Mouse (Mus musculus) small intestine, adult 2 months (tissue): ENCODE measurements around the gene Zfp275. TPM values are rescaled to one million over a fixed set of nuclear protein-coding genes. Genes with fewer than 3 reads are reported as not detected.
"Not testable (repeated sequence)": the region's sequence is repeated elsewhere in the genome, so short reads cannot be mapped to it uniquely, and the experiment has no call there.

Experiments used
- H3K27ac ChIP-seq: fragments of 200-500 bp; 2 replicates; pipeline ENCODE4 v1.5.1; 2012; ENCODE audit warnings: low read depth, low read length, control low read depth, inconsistent platforms; ENCODE audit not compliant: insufficient read depth
- H3K27me3 ChIP-seq: fragments of 200-500 bp; 2 replicates; pipeline ENCODE4 v1.6.1; 2012; ENCODE audit warnings: mild to moderate bottlenecking, moderate library complexity, low read length, inconsistent platforms; ENCODE audit not compliant: control insufficient read depth, insufficient read depth
- H3K36me3 ChIP-seq: fragments of 200-500 bp; 2 replicates; pipeline ENCODE4 v1.6.1; 2012; ENCODE audit warnings: mild to moderate bottlenecking, low read length, control low read depth, inconsistent platforms; ENCODE audit not compliant: control insufficient read depth, insufficient read depth
- H3K4me1 ChIP-seq: fragments of 200-500 bp; 2 replicates; pipeline ENCODE4 v1.6.1; 2012; ENCODE audit warnings: low read length, inconsistent platforms, mixed read lengths; ENCODE audit not compliant: control insufficient read depth, insufficient read depth, insufficient read length
- H3K4me3 ChIP-seq: fragments of 200-500 bp; 2 replicates; pipeline ENCODE4 v1.5.1; 2012; ENCODE audit warnings: low read depth, mild to moderate bottlenecking, control low read depth, inconsistent platforms, low read length, moderate library complexity
- CTCF ChIP-seq: fragments of 200-500 bp; IDR thresholded peaks from 2 replicates; pipeline ENCODE4 v1.5.1; 2012; ENCODE audit warnings: low read depth, mild to moderate bottlenecking, control low read depth, inconsistent platforms, low read length, moderate library complexity, mixed read lengths; ENCODE audit not compliant: insufficient replicate concordance, insufficient read length; ENCODE audit errors: extremely low read depth
- POLR2A ChIP-seq: fragments of 200-500 bp; IDR thresholded peaks from 2 replicates; pipeline ENCODE4 v1.6.1; 2012; ENCODE audit warnings: low read depth, mild to moderate bottlenecking, control low read depth, inconsistent platforms, low read length, moderate library complexity
- WGBS: fragments of 180-500 bp; shearing (Covaris S2); methylation state at CpG from one replicate; pipeline ENCODE4 v1.1.7; 2018; 5-methylcytosine and 5-hydroxymethylcytosine counted together
- polyA plus RNA-seq: library from polyadenylated mRNA; depleted of rRNA; stranded (reverse); fragments of >200 nt; gene quantifications from 2 replicates; pipeline ENCODE4 v1.2.3, GENCODE M21; 2012; rRNA removed

Zfp275 gene
- polyA plus RNA-seq, 1 experiment = 2.1 TPM

GRCm38 (mm10) chrX:73363291-73363690, 20.9 kb downstream of the Zfp275 start:
- Histone ChIP-seq H3K27me3 (no peaks in the 10 kb centered on the region), H3K27ac (no peak overlapping the region), H3K36me3 (no peaks in the 10 kb centered on the region), H3K4me1 (no peaks in the 10 kb centered on the region), H3K4me3 (no peak overlapping the region)
- TF ChIP-seq CTCF (no peak), POLR2A (no peak)

GRCm38 (mm10) chrX:73384419-73384818, 42.0 kb downstream of the Zfp275 start:
- TF ChIP-seq POLR2A (no peak), CTCF (no peak)
- H3K4me3 ChIP-seq = no peak overlapping the region
- no peaks in the 10 kb centered on the region for H3K4me1 ChIP-seq
- 52% methylated on average over 6 of the region's 6 CpGs for WGBS
- no peaks in the 10 kb centered on the region for H3K36me3 ChIP-seq
- H3K27ac ChIP-seq = no peak overlapping the region
- H3K27me3 ChIP-seq = no peaks in the 10 kb centered on the region

- Histone ChIP-seq H3K4me1 (no peaks in the 10 kb centered on the region), H3K27ac (no peak overlapping the region), H3K36me3 (no peaks in the 10 kb centered on the region), H3K27me3 (no peaks in the 10 kb centered on the region), H3K4me3 (no peak overlapping the region)
- no peak for TF ChIP-seq CTCF
- no peak for TF ChIP-seq POLR2A
- 9% methylated on average over 1 of the region's 1 CpGs for WGBS
These were observed 42.5 kb downstream of the Zfp275 start for GRCm38 (mm10) chrX:73384924-73385323.

GRCm38 (mm10) chrX:73391481-73391880, 49.1 kb downstream of the Zfp275 start:
- Histone ChIP-seq H3K36me3 (no peaks in the 10 kb centered on the region), H3K4me1 (no peaks in the 10 kb centered on the region), H3K4me3 (no peak overlapping the region), H3K27me3 (no peaks in the 10 kb centered on the region), H3K27ac (no peak overlapping the region)
- no peak for TF ChIP-seq POLR2A
- TF ChIP-seq CTCF = no peak
- 85% methylated on average over 4 of the region's 4 CpGs for WGBS

GRCm38 (mm10) chrX:73396446-73396845, 54.0 kb downstream of the Zfp275 start:
- H3K27me3 ChIP-seq = no peaks in the 10 kb centered on the region
- no peak overlapping the region for H3K4me3 ChIP-seq
- no peaks in the 10 kb centered on the region for H3K4me1 ChIP-seq
- no peak overlapping the region for H3K27ac ChIP-seq
- TF ChIP-seq POLR2A (no peak), CTCF (no peak)
- H3K36me3 ChIP-seq = no peaks in the 10 kb centered on the region
- 86% methylated on average over 1 of the region's 1 CpGs for WGBS

- not testable (repeated sequence) for H3K27ac ChIP-seq, H3K4me3 ChIP-seq, H3K27me3 ChIP-seq, H3K36me3 ChIP-seq, H3K4me1 ChIP-seq
- 81% methylated on average over 2 of the region's 2 CpGs for WGBS
These were observed 56.2 kb downstream of the Zfp275 start, which contains the start of gene Gm18336 for GRCm38 (mm10) chrX:73398636-73399035. Gene Gm18336, minus strand, starts transcription at chrX:73398736.

- Histone ChIP-seq H3K27ac (no peak overlapping the region), H3K36me3 (no peaks in the 10 kb centered on the region), H3K4me3 (no peak overlapping the region), H3K4me1 (no peaks in the 10 kb centered on the region), H3K27me3 (no peaks in the 10 kb centered on the region)
- TF ChIP-seq POLR2A (no peak), CTCF (no peak)
- 87% methylated on average over 20 of the region's 20 CpGs for WGBS
These were observed 58.5 kb downstream of the Zfp275 start for GRCm38 (mm10) chrX:73400951-73401350.

- H3K36me3 ChIP-seq = no peaks in the 10 kb centered on the region
- 96% methylated on average over 12 of the region's 12 CpGs for WGBS
- no peak overlapping the region for H3K27ac ChIP-seq
- TF ChIP-seq CTCF (no peak), POLR2A (no peak)
- no peaks in the 10 kb centered on the region for H3K27me3 ChIP-seq
- no peak overlapping the region for H3K4me3 ChIP-seq
- H3K4me1 ChIP-seq = no peaks in the 10 kb centered on the region
These were observed 59.2 kb downstream of the Zfp275 start for GRCm38 (mm10) chrX:73401616-73402015.

Other genes with a start within 250 kb of the Zfp275 start
- gene Xlr3a, start 245.5 kb upstream of the Zfp275 start, polyA plus RNA-seq = 0.38 TPM in 1 of 2 replicates, not detected in the other
- 0.06 TPM in 1 of 2 replicates, not detected in the other for gene Gm14685, start 225.6 kb upstream of the Zfp275 start, polyA plus RNA-seq
- not detected in 2 replicates for gene Xlr5b, start 193.8 kb upstream of the Zfp275 start, polyA plus RNA-seq
- gene DXBay18, start 193.2 kb upstream of the Zfp275 start, polyA plus RNA-seq = not detected in 2 replicates
- not detected in 2 replicates for gene Spin2d, start 165.6 kb upstream of the Zfp275 start, polyA plus RNA-seq
- gene Xlr3b, start 150.4 kb upstream of the Zfp275 start, polyA plus RNA-seq = 0.08 and 0.23 TPM in 2 replicates
- not detected in 2 replicates for gene Xlr4b, start 128.3 kb upstream of the Zfp275 start, polyA plus RNA-seq
- gene F8a, start 114.3 kb upstream of the Zfp275 start, polyA plus RNA-seq = 20.7 and 29.4 TPM in 2 replicates
- gene Xlr4c, start 99.5 kb upstream of the Zfp275 start, polyA plus RNA-seq = not detected in 2 replicates
- gene Xlr3c, start 77.2 kb upstream of the Zfp275 start, polyA plus RNA-seq = not detected in 2 replicates
- gene Xlr5a, start 49.6 kb upstream of the Zfp275 start, polyA plus RNA-seq = not detected in 2 replicates
- gene Xlr5c, start 49.6 kb upstream of the Zfp275 start, polyA plus RNA-seq = not detected in 2 replicates
- gene Gm45015, start 5.8 kb upstream of the Zfp275 start, polyA plus RNA-seq = not detected in 2 replicates
- gene Gm18336, start 56.1 kb downstream of the Zfp275 start, polyA plus RNA-seq = not detected in 2 replicates
- gene Zfp92, start 68.5 kb downstream of the Zfp275 start, polyA plus RNA-seq = 0.79 and 1.1 TPM in 2 replicates
- 2.4 and 5.4 TPM in 2 replicates for gene Trex2, start 92.7 kb downstream of the Zfp275 start, polyA plus RNA-seq
- 5.1 and 9.3 TPM in 2 replicates for gene Haus7, start 116.4 kb downstream of the Zfp275 start, polyA plus RNA-seq
- gene Bgn, start 141.0 kb downstream of the Zfp275 start, polyA plus RNA-seq = 121 and 168 TPM in 2 replicates
- 0.06 and 0.20 TPM in 2 replicates for gene Atp2b3, start 160.5 kb downstream of the Zfp275 start, polyA plus RNA-seq